Mouse (Mus musculus) neural tube, embryonic 12.5 days (tissue): ENCODE data around the gene Hoxc5. TPM values are rescaled to one million over a fixed set of nuclear protein-coding genes. Genes with fewer than 3 reads are reported as not detected.

Experiments
- ATAC-seq: fragments of 200-750 bp; cut with Nextera tagmentation; 2 replicates; pipeline ENCODE4 v1.8.0; 2017; ENCODE audit warnings: low read depth, mild to moderate bottlenecking, moderate TSS enrichment, moderate library complexity; ENCODE audit not compliant: low FRiP score
- H3K27ac ChIP-seq: fragments of 300-500 bp; sonication (generic); 2 replicates; pipeline ENCODE4 v1.5.1; 2016
- H3K27me3 ChIP-seq: fragments of 300-500 bp; sonication (generic); replicated peaks from 2 replicates; pipeline ENCODE4 v1.6.1; 2016; ENCODE audit warnings: mild to moderate bottlenecking
- H3K36me3 ChIP-seq: fragments of 300-500 bp; sonication (generic); 2 replicates; pipeline ENCODE4 v1.6.1; 2016; ENCODE audit warnings: mild to moderate bottlenecking
- H3K4me1 ChIP-seq: fragments of 300-500 bp; sonication (generic); 2 replicates; pipeline ENCODE4 v1.6.1; 2016
- H3K4me2 ChIP-seq: fragments of 300-500 bp; sonication (generic); replicated peaks from 2 replicates; pipeline ENCODE4 v1.6.1; 2016; ENCODE audit warnings: mild to moderate bottlenecking
- H3K4me3 ChIP-seq: fragments of 300-500 bp; sonication (generic); 2 replicates; pipeline ENCODE4 v1.5.1; 2016
- H3K9ac ChIP-seq: fragments of 300-500 bp; sonication (generic); 2 replicates; pipeline ENCODE4 v1.6.1; 2016; ENCODE audit warnings: mild to moderate bottlenecking
- H3K9me3 ChIP-seq: fragments of 300-500 bp; sonication (generic); 2 replicates; pipeline ENCODE4 v1.6.1; 2016; ENCODE audit warnings: mild to moderate bottlenecking
- WGBS: fragments of 180-500 bp; shearing (Covaris S2); methylation state at CpG from one replicate; pipeline ENCODE4 v1.1.7; 2016; 5-methylcytosine and 5-hydroxymethylcytosine counted together
- polyA plus RNA-seq: library from polyadenylated mRNA; unstranded; fragments of >200 nt; fragmentation: Nextera tagmentation; extraction: Ambion mirVana; gene quantifications from 2 replicates; pipeline ENCODE4 v1.2.1, GENCODE M21; 2016

The Hoxc5 gene
- polyA plus RNA-seq, 1 experiment from 2014 or later: 32.1 TPM

DNA sequence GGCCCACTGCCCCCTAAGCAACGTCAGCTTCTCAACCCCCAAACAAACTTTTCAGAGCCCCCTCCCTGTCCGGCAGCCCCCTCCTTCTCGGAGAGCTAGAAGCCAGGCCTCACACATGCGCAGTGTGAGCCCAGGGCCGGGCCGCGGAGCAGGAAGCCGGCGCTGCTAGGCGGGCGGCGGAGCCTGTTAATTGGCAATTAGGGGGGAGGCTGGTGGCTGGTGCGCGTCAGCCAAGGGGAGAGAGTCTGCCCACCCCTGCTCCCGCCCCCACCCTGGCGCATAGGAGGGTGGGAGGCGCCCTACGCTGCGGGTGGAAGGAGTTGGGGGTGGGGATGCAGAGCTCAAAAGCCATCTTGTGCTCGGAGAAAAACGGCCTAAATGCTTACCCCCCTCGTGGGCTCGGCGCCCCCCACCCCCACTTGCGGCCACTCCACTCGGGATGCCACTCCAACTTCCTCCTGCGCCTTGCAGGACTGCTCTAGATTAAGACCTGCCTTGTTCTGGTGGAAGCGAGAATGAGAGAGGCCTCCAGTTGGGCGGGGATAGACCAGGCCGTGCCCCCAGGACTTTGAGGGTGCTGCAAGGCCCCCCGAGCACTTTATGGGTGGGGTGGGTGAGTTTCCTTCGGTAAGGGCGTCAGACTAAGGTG is 32.1 kb downstream of the Hoxc5 start:
- peak overlapping the region; percentile 96 for H3K9ac ChIP-seq
- H3K27ac ChIP-seq: peak overlapping the region; percentile 91
- H3K4me1 ChIP-seq: peaks cover 58% of the 10 kb centered on the region
- WGBS: under 1% methylated on average over 33 of the region's 33 CpGs
- peak; percentile 67 for ATAC-seq
- H3K4me2 ChIP-seq: peak overlapping the region; percentile 86
- 0 out of 2 replicates have a peak, but pooled peaks cover 7% of the 10 kb centered on the region for H3K27me3 ChIP-seq
- H3K9me3 ChIP-seq: no peaks in the 10 kb centered on the region
- H3K4me3 ChIP-seq: peak overlapping the region; percentile 76
- no peaks in the 10 kb centered on the region for H3K36me3 ChIP-seq

DNA sequence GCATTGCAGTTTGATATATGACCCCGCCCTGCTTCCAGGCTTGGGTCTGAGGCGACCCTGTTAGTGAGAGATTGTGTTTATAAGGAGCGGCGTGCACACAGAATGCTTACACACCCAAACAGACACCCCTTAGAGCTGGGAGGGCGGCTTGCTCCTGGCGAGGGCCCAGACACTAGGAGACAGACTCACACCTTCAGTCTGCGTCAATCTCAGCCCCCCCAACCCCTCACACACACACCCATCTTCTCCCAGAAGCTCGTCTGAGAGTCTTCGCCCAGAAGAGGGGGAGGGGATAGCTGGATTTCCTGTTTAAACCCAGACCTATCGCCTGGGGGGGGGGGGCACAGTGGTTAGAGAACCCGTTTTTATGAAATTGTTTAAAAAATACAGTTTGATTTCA is 32.7 kb downstream of the Hoxc5 start:
- H3K27ac ChIP-seq: peak overlapping the region; percentile 91
- peak overlapping the region; percentile 86 for H3K4me2 ChIP-seq
- H3K9ac ChIP-seq: peak overlapping the region; percentile 96
- H3K27me3 ChIP-seq: 0 out of 2 replicates have a peak, but pooled peaks cover 7% of the 10 kb centered on the region
- H3K4me1 ChIP-seq: peaks cover 58% of the 10 kb centered on the region
- no peaks in the 10 kb centered on the region for H3K36me3 ChIP-seq
- H3K4me3 ChIP-seq: peak overlapping the region; percentile 76
- H3K9me3 ChIP-seq: no peaks in the 10 kb centered on the region
- peak; percentile 39 for ATAC-seq
- 2% methylated on average over 11 of the region's 11 CpGs for WGBS

DNA sequence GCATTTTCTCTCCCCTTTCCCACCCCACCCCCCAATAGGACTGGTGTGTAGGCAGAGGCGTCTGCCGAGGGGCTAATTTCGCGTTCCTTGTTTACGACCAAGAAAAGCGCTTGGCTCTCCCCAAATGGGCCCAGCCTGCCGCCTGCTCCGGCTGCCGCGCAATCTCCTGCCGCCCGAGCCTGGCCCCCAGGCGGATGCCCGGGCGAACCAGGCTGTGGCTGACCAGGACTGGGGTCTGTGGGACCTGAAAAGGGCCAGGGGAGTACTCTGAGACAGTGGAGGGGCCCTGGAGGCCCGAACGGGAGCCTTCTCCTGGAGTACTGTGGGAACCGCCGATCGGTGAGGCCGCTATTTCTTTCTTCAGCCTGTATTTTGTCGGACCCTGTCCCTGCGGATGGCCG is 33.3 kb downstream of the Hoxc5 start:
- ATAC-seq: no peak
- Histone ChIP-seq H3K4me2 (peak overlapping the region; percentile 86), H3K9ac (peak overlapping the region; percentile 96), H3K4me1 (peaks cover 58% of the 10 kb centered on the region), H3K27ac (peak overlapping the region; percentile 91), H3K4me3 (peak overlapping the region; percentile 76), H3K9me3 (no peaks in the 10 kb centered on the region), H3K27me3 (0 out of 2 replicates have a peak, but pooled peaks cover 7% of the 10 kb centered on the region), H3K36me3 (no peaks in the 10 kb centered on the region)
- under 1% methylated on average over 24 of the region's 24 CpGs for WGBS

DNA sequence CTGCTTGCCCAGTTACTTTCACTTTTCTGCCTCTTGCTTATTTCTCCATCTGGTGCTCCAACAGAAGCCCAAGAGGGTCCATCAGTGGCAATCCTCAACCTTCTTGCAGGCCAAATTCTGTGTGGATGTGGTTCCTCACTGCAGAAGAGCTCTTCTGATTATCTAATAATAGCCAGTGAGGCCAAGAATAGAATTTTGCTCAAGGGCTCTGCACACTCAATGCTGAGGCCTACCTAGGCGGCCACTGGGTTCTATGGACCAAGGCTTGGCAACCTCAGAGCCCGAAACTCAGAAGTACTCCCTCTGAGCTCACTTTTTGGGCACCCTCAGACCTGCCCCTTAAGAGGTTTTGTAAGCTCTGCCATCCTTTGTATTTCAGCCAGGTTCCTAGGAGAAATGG is 34.1 kb downstream of the Hoxc5 start:
- Histone ChIP-seq H3K4me1 (peaks cover 64% of the 10 kb centered on the region), H3K27ac (peak overlapping the region; percentile 91), H3K9me3 (no peaks in the 10 kb centered on the region), H3K4me3 (peak overlapping the region; percentile 76), H3K9ac (peak overlapping the region; percentile 96), H3K27me3 (0 out of 2 replicates have a peak, but pooled peaks cover 4% of the 10 kb centered on the region), H3K4me2 (peak overlapping the region; percentile 86), H3K36me3 (no peaks in the 10 kb centered on the region)
- WGBS: 18% methylated on average over 2 of the region's 2 CpGs
- ATAC-seq: no peak

DNA sequence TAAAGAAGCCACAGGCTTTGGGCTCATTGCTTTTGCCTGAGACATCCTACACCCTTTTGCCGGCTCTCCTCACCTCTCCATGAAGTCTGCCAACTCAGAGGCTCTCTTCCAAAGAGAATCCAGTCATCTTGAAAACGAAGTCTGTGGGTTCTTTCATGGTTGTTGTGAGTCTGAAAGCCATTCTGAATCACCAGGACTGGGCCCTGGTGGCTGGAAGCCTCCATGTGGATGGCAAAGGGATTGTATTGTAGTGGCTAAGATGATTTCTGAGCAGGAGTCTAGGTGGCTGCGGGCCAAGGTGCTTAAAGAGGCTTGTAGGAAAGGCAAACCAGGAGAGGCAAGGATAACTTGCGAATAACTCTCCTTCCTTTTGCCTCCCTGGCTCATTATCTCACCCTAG is 34.9 kb downstream of the Hoxc5 start:
- peak overlapping the region; percentile 86 for H3K4me2 ChIP-seq
- ATAC-seq: no peak
- peak overlapping the region; percentile 96 for H3K9ac ChIP-seq
- H3K27ac ChIP-seq: peak overlapping the region; percentile 91
- peak overlapping the region; percentile 76 for H3K4me3 ChIP-seq
- H3K4me1 ChIP-seq: peaks cover 71% of the 10 kb centered on the region
- H3K36me3 ChIP-seq: no peaks in the 10 kb centered on the region
- no peaks in the 10 kb centered on the region for H3K9me3 ChIP-seq
- WGBS: 7% methylated on average over 4 of the region's 4 CpGs
- H3K27me3 ChIP-seq: 0 out of 2 replicates have a peak, but pooled peaks cover 4% of the 10 kb centered on the region

DNA sequence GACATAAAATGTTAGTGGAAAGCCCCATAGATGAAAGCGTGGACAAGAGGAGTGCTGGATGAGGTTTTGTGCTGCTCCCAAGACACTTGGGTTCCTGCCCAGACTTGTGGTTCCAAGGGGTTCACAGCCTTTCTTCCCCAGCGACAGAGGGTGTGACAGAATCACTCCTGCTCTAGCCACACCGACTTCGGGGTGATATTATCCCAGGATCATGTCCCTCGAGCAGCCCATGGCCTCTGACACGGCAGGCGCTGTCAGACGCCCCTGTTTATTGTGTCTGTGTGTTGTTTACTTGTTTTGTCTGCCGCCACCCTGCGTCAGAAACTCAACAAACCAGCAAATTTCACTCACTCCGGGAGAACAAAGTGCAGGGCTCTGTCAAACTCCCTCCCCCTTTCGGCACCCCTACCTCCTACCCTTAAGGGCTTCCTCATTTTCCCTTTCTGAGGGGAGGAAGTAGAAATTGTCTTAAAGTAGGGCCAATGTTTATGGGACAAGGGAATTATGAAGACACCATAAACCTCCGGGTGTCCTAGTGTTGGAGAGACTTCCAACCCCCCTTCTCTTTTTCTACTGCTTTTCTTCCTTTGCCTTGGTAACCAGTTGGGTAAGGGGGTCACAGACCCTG is 35.7 kb downstream of the Hoxc5 start:
- WGBS: 6% methylated on average over 13 of the region's 13 CpGs
- H3K27me3 ChIP-seq: 0 out of 2 replicates have a peak, but pooled peaks cover 4% of the 10 kb centered on the region
- no peaks in the 10 kb centered on the region for H3K9me3 ChIP-seq
- no peak for ATAC-seq
- H3K27ac ChIP-seq: peak overlapping the region; percentile 91
- H3K4me3 ChIP-seq: peak overlapping the region; percentile 76
- peak overlapping the region; percentile 96 for H3K9ac ChIP-seq
- no peaks in the 10 kb centered on the region for H3K36me3 ChIP-seq
- H3K4me1 ChIP-seq: peaks cover 75% of the 10 kb centered on the region
- H3K4me2 ChIP-seq: peak overlapping the region; percentile 86

DNA sequence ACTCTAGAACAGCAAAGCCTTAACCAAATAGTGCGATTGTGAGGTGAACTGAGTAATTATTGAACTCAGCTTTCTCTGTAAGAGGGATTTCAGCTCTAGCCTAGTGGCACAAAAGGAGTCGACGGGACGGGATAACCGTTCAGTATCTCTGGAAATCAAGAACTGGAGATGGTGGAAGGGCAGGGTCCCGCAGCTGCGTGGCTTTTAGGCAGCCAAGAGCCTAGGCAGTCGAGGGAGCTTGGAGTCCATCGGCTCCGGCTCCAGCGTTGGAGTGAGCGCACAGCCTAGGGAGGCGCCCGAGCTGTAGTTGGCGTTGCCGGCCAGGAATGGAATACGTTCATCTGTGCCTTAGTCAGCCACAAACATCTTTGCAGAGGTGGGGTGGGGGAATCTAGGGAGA is 38.1 kb downstream of the Hoxc5 start:
- WGBS: under 1% methylated on average over 17 of the region's 17 CpGs
- peak overlapping the region; percentile 38 for H3K4me3 ChIP-seq
- H3K4me1 ChIP-seq: peaks cover 87% of the 10 kb centered on the region
- no peaks in the 10 kb centered on the region for H3K36me3 ChIP-seq
- H3K9me3 ChIP-seq: no peaks in the 10 kb centered on the region
- H3K27me3 ChIP-seq: no peaks in the 10 kb centered on the region
- peak overlapping the region; percentile 94 for H3K9ac ChIP-seq
- ATAC-seq: no peak
- peak overlapping the region; percentile 75 for H3K27ac ChIP-seq
- peak overlapping the region; percentile 86 for H3K4me2 ChIP-seq

DNA sequence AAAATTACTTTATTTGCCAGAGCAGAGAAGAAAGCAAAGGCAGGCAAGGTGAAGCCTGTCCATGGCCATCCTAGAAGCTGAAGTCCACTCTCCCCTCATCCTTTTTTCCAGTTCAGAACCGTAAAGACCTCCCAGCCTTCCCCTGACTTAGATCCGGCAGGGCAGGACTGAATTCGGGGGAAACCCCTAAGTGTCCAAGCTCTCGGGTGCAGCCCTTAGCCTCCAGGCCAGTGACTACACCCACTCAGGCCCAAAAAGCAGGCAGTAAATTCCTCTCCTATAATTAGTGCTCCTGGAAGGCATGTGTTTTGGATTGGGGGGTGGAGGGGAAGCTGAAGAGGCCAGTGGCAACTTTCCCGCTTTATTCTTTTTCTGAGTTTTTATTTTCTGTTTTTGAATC is 38.6 kb downstream of the Hoxc5 start:
- peak overlapping the region; percentile 86 for H3K4me2 ChIP-seq
- peak overlapping the region; percentile 75 for H3K27ac ChIP-seq
- H3K4me1 ChIP-seq: peaks cover 92% of the 10 kb centered on the region
- peak overlapping the region; percentile 94 for H3K9ac ChIP-seq
- H3K27me3 ChIP-seq: no peaks in the 10 kb centered on the region
- H3K4me3 ChIP-seq: peak overlapping the region; percentile 38
- 6% methylated on average over 5 of the region's 5 CpGs for WGBS
- H3K36me3 ChIP-seq: no peaks in the 10 kb centered on the region; the same call in 1 of the 2 replicates
- H3K9me3 ChIP-seq: no peaks in the 10 kb centered on the region
- ATAC-seq: no peak

DNA sequence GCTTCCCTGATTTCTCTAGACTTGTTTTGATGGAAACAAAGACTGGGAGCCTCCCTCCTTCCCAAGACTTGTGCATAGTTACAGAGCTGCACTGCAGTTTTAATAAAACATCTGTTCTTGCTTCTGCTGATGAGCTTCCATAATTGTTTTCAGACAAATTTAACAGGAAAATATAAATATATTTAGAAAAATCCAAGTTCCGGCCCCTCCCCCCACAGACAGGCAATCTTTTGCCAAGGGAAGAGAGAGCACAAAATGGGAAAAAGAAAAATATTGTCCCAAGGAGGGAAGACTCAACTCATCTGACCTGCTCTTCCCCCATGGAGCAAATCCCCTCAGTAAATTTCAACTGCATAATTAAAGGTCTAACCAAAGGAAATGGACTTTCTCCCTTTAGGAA is 39.1 kb downstream of the Hoxc5 start:
- no peak for ATAC-seq
- H3K36me3 ChIP-seq: no peaks in the 10 kb centered on the region; the same call in 1 of the 2 replicates
- 9% methylated on average over 1 of the region's 1 CpGs for WGBS
- no peaks in the 10 kb centered on the region for H3K27me3 ChIP-seq
- H3K4me2 ChIP-seq: peak overlapping the region; percentile 86
- peaks cover 97% of the 10 kb centered on the region for H3K4me1 ChIP-seq
- H3K27ac ChIP-seq: peak overlapping the region; percentile 75; the same call in 1 of the 2 replicates
- no peaks in the 10 kb centered on the region for H3K9me3 ChIP-seq
- peak overlapping the region; percentile 38 for H3K4me3 ChIP-seq
- H3K9ac ChIP-seq: peak overlapping the region; percentile 94

DNA sequence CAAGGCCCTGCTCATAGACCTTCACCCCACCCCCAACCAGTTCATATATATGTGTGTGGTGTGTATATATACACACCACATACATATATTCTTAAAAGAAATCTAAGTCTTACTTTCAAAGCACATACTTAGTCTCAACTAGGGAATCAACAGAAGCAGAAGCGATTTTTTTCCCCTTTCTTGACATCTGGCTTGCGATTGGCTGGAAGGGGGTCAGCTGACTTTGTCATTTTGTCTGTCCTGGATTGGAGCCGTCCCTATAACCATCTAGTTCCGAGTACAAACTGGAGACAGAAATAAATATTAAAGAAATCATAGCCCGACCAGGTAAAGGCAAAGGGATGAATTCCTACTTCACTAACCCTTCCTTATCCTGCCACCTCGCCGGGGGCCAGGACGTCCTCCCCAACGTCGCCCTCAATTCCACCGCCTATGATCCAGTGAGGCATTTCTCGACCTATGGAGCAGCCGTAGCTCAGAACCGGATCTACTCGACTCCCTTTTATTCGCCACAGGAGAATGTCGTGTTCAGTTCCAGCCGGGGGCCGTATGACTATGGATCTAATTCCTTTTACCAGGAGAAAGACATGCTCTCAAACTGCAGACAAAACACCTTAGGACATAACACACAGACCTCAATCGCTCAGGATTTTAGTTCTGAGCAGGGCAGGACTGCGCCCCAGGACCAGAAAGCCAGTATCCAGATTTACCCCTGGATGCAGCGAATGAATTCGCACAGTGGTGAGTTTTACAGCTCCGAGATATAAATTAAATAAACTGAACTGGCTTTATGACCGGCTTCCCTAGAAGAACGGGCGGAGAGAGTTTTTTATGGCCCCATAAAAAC is 42.2 kb downstream of the Hoxc5 start:
- Histone ChIP-seq H3K9me3 (no peaks in the 10 kb centered on the region), H3K4me1 (peaks cover 93% of the 10 kb centered on the region), H3K36me3 (peaks cover 2% of the 10 kb centered on the region; the same call in 1 of the 2 replicates), H3K4me2 (peak overlapping the region; percentile 86), H3K4me3 (peak overlapping the region; percentile 48), H3K27me3 (no peaks in the 10 kb centered on the region), H3K9ac (peak overlapping the region; percentile 94), H3K27ac (peak overlapping the region; percentile 93)
- ATAC-seq: no peak
- WGBS: under 1% methylated on average over 27 of the region's 27 CpGs

DNA sequence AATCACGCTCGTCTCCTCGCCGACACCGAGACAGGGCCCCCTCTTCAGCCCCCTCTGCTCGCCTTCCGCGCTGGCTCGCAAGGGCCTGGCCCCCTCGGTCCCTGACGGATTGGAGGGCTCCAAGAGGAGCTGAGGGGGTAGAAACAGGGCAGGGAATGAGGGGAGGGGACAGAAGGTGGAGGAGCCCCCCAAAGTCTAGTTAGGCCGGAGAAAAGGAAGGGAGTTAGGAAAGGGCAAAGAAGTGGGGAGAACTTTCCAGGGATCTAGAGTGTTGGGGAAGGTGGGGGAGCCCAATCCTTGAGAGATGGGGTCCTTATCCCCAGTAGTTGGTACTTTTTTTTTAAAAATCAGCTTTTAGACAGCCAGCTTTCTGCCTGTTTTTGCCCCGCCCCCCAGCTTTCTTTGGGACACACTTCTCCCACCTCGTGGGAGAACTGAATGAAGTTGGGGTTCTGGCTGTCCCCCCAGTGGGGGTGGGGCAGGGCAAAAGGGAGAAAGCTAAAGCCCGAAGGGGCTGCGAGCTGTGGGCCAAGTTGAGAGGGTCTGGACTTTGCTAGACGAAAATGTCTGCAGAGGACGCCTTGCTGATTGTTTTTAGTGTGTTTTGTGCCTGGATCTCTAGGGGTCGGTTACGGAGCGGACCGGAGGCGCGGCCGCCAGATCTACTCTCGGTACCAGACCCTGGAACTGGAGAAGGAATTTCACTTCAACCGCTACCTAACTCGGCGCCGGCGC is 43.0 kb downstream of the Hoxc5 start:
- Histone ChIP-seq H3K27me3 (no peaks in the 10 kb centered on the region), H3K36me3 (peaks cover 2% of the 10 kb centered on the region; the same call in 1 of the 2 replicates), H3K4me2 (peak overlapping the region; percentile 86), H3K4me1 (peaks cover 93% of the 10 kb centered on the region), H3K4me3 (peak overlapping the region; percentile 48), H3K9me3 (no peaks in the 10 kb centered on the region), H3K9ac (peak overlapping the region; percentile 94), H3K27ac (peak overlapping the region; percentile 93)
- ATAC-seq: no peak
- under 1% methylated on average over 31 of the region's 31 CpGs for WGBS
